Mouse (Mus musculus): ENCODE results near the gene Npepl1. TPM values are rescaled to one million over a fixed set of nuclear protein-coding genes. Genes with fewer than 3 reads are reported as not detected.

Gene Npepl1
- total and polyA plus RNA-seq, 3 experiments, result 17.3 to 46.9 TPM; not detected in 1

DNA sequence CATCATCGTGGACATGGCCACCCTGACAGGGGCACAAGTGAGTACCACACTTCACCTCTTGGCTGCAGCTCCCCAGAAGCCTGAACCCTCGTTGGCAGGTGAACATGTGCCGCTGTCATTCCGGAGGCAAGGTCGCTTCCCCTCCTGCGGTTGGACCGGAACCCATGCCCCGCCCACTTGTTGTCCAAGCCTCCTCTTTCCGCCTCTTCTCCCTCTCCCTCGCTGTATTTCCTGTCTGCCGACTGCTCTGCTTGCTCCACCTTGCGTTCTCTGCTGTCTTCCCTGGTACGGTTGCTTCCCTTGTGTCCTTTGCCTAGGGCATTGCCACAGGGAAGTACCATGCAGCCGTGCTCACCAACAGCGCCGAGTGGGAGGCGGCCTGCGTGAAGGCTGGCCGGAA lies 10.5 kb downstream of the Npepl1 start:
- no peak for TF ChIP-seq CHD1 (IDR thresholded peaks at IDR 0.05; ENCODE audit: low read depth, low read length)
- no peak for TF ChIP-seq UBTF (IDR thresholded peaks at IDR 0.05; ENCODE audit: borderline replicate concordance, insufficient read depth, low read depth, low read length)
- TF ChIP-seq KAT2A (conservative IDR thresholded peaks at IDR 0.05; ENCODE audit: low read depth, low read length), result no peak
- no peak for TF ChIP-seq MYB (IDR thresholded peaks at IDR 0.05; ENCODE audit: low read depth, low read length)
- no peak for TF ChIP-seq HCFC1 (IDR thresholded peaks at IDR 0.05; ENCODE audit: low read depth, low read length)
- TF ChIP-seq MYC (IDR thresholded peaks at IDR 0.05; ENCODE audit: low read depth, low read length), result no peak
- no peak for TF ChIP-seq MAX (IDR thresholded peaks at IDR 0.05; ENCODE audit: low read length)
- no peak for TF ChIP-seq ELF1 (IDR thresholded peaks at IDR 0.05; ENCODE audit: low read depth, low read length)
- no peak for TF ChIP-seq MEF2A (IDR thresholded peaks at IDR 0.05; ENCODE audit: extremely low read depth, insufficient replicate concordance, low read depth, low read length, poor library complexity, severe bottlenecking)

DNA sequence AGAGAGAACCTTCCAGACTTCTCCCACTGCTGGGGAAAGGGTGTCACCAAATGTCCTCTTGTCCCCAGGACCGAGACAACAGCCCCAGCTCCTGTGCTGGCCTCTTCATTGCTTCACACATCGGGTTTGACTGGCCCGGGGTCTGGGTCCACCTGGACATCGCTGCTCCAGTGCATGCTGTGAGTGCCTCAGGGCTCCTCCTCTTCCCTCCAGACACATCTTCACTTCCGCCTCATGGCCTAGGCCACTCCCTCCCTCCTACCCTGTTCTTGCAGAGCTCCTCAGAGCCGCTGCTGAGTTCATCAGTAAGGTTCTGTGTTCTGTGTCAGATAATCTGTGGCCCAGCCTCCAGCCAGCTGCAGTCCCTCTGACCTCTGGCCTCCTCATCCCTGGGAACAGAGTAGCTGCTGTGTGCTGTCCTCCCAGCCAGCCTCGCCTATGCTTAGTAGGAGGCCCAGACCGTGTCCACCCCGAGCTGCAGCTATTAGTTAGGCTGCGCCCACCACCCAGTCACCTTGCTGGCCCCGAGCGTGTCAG lies 11.3 kb downstream of the Npepl1 start:
- no peak for DNase-seq (ENCODE audit: low read depth, low spot score)
- Histone ChIP-seq H3K9ac (ENCODE audit: control insufficient read depth, low read depth, low read length, poor library complexity, severe bottlenecking) (no peak overlapping the region), H3K9me3 (replicated peaks; ENCODE audit: insufficient read depth, low read length) (no peaks in the 10 kb centered on the region), H3K27me3 (ENCODE audit: control insufficient read depth in 1 of 2, insufficient read depth in 2 of 2, low read length in 2 of 2) (no peaks in the 10 kb centered on the region), H3K27ac (ENCODE audit: control insufficient read depth, low read depth, low read length) (no peak overlapping the region), H3K36me3 (ENCODE audit: control insufficient read depth in 1 of 2, insufficient read depth in 2 of 2, low read length in 2 of 2) (no peaks in the 10 kb centered on the region), H3K4me1 (ENCODE audit: control insufficient read depth in 1 of 2, insufficient read depth in 2 of 2, low read length in 2 of 2) (no peaks in the 10 kb centered on the region), H3K4me3 (ENCODE audit: control insufficient read depth in 1 of 2, insufficient read depth in 1 of 2, low read depth in 2 of 2, low read length in 2 of 2) (no peak overlapping the region), H3K79me2 (ENCODE audit: control insufficient read depth, insufficient read depth, low read length, poor library complexity) (no peaks in the 10 kb centered on the region)
- no peak for TF ChIP-seq ZMIZ1 (IDR thresholded peaks at IDR 0.05; ENCODE audit: low read depth, low read length)
- no peak for TF ChIP-seq BHLHE40 (IDR thresholded peaks at IDR 0.05; ENCODE audit: borderline replicate concordance, low read depth, low read length)
- no peak for TF ChIP-seq ZNF384 (IDR thresholded peaks at IDR 0.05; ENCODE audit: low read depth, low read length)
- no peak for TF ChIP-seq TCF12 (IDR thresholded peaks at IDR 0.05; ENCODE audit: low read depth, low read length)
- no peak for TF ChIP-seq CTCF (IDR thresholded peaks at IDR 0.05 in 2 of 3, conservative IDR thresholded peaks at IDR 0.05 in 1 of 3; ENCODE audit: control insufficient read depth in 1 of 3, insufficient read depth in 1 of 3, low read depth in 2 of 3, low read length in 3 of 3, poor library complexity in 1 of 3, severe bottlenecking in 1 of 3)
- TF ChIP-seq SIN3A (IDR thresholded peaks at IDR 0.05; ENCODE audit: low read length), result no peak
- no peak for TF ChIP-seq MAFK (IDR thresholded peaks at IDR 0.05; ENCODE audit: borderline replicate concordance, low read depth, low read length)
- TF ChIP-seq CHD1 (IDR thresholded peaks at IDR 0.05; ENCODE audit: low read depth, low read length), result no peak

More for the DNA sequence above, 10.5 kb downstream of the Npepl1 start:
- H3K4me1 ChIP-seq (ENCODE audit: control insufficient read depth in 1 of 2, insufficient read depth in 2 of 2, low read length in 2 of 2), result no peaks in the 10 kb centered on the region
- no peak for DNase-seq (ENCODE audit: low read depth, low spot score)
- no peaks in the 10 kb centered on the region for H3K36me3 ChIP-seq (ENCODE audit: control insufficient read depth in 1 of 2, insufficient read depth in 2 of 2, low read length in 2 of 2)
- H3K4me3 ChIP-seq (ENCODE audit: control insufficient read depth in 1 of 2, insufficient read depth in 1 of 2, low read depth in 2 of 2, low read length in 2 of 2), result no peak overlapping the region
- no peak overlapping the region for H3K27ac ChIP-seq (ENCODE audit: control insufficient read depth, low read depth, low read length)
- no peak overlapping the region for H3K9ac ChIP-seq (ENCODE audit: control insufficient read depth, low read depth, low read length, poor library complexity, severe bottlenecking)
- H3K9me3 ChIP-seq (replicated peaks; ENCODE audit: insufficient read depth, low read length), result no peaks in the 10 kb centered on the region
- no peaks in the 10 kb centered on the region for H3K79me2 ChIP-seq (ENCODE audit: control insufficient read depth, insufficient read depth, low read length, poor library complexity)
- H3K27me3 ChIP-seq (ENCODE audit: control insufficient read depth in 1 of 2, insufficient read depth in 2 of 2, low read length in 2 of 2), result no peaks in the 10 kb centered on the region
